Mouse (Mus musculus): ENCODE measurements at regions not wholly inside any gene's neighbourhood (a gene's known extent, or its start where the extent isn't known, plus 50 kb on each side); places are given as distances from the start of the nearest gene placed in this dataset.
A peak's percentile ranks its signal among the peaks of the same experiment; 100 is the strongest.

DNA sequence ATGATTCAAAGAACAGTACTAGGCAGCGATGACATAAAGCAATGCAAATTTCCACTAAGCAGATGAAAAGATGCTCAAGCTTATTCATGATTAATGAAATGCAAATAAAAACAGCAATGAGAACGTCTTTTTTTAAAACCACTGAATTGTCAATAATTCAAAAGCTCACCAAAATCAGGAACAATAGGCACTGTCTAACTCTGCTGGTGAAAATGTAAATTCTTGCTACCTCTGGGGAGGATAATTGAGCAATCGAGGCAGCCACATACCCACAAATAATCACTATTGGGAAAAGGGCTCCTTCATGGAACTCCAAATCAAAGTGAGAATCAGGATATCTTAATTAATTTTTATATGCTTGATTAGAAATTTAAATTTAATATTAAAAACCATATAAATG lies 663.3 kb downstream of the Smarca1 start:
- no peak for DNase-seq

DNA sequence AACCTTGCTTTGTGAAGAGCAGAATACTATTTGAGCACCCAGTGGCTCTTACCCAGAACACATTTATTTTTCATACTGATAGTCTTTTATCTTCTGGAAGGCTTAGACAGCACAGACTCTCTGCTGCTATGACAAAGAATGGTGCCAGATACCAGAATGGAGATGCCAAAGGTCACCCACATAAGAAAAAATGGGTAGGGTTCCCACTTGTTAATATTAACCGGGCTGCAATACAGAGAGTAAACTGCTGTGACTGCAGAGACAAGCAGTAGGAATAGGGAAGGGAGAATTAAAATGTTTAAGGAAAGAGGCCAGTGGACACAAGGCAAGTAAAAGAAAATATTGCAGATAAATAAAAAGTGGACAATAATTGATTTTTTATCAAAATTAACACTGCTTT lies 709.9 kb downstream of the Smarca1 start:
- DNase-seq = no peak

DNA sequence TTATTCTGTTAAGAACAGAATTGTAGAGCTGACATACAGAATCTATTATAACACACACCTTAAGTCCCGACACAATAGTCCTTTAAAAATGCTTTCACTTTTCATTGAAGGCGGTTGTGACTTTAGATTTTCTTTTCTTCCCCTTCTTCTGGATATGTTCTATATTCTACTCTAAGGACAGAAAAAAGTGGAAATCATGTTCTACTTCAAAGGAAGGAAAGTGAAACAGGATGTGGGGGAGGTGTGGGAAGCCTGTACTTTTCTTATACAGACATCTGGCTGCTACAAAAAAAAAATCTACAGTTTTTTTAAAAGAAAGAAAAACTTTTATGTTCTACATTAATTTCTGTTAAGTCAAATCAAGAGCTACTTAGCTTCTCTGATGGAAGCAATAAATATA lies 735.0 kb downstream of the Smarca1 start:
- DNase-seq = peak; percentile 19

DNA sequence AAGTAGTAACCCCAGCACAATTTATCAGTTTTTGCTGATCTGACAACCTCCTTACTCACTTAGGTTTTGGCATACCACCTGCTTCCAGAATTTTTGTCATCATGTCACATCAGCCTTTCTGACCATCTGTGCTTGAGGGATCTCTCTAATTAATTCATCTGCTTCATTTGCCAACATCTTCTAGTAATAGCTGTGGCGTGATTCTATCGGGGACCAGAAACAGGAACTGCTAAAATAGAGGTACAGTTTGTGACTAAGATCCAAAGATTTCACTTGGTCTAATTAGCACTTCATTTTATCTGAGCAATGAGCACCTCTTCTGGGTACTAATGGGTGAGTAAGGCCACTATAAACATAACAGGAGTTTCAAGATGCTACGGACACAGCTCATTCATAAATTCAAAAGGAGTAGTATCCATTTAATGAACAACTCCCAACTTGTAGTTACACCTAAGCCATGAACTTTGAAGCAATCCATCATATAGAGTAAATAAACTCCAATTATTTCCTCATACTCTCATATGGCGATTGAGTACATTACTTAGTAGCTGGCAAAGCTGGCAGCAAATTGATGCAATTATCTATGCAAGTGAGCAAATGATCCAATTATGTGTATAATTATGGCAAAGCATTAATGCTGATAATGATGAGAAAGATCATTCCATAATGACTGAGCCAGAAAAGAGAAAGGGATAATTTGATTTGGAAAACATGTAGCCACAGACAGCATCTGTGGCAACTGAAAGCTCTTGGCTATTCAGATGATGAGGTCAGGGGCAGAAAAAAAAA lies 768.4 kb downstream of the Smarca1 start:
- DNase-seq = no peak

Data from thymus, postnatal 14 days (tissue).